9 mouse cellular contexts compared by ENCODE assay signal in genomic region chr10:86295454-86296098, GRCm38 (mm10). TPM values are rescaled to one million over a fixed set of nuclear protein-coding genes. Genes with fewer than 3 reads are reported as not detected.
DNase-seq lines count a peak whose midpoint lies in the region; ATAC-seq and TF ChIP-seq lines count a peak whose summit lies in the region.
"Had no signal": no experiment of that assay in that cellular context is flagged by ENCODE, and none has a peak within 500 bp of the region (broad histone marks: within the 10 kb centered on the region; RNA-seq: fewer than 3 reads in every experiment).

No protein-coding gene starts in this region.

- H3K4me3 ChIP-seq in heart, postnatal 0 days (ENCODE audit: low read depth, low read length) = no peak overlapping the region
- peak overlapping the region; percentile 28 for H3K4me3 ChIP-seq in embryonic facial prominence, embryonic 13.5 days
- no peak overlapping the region for H3K4me3 ChIP-seq in intestine, postnatal 0 days (ENCODE audit: low read depth, low read length)

- WGBS in heart, postnatal 0 days = 39% methylated on average over 13 of the region's 13 CpGs
- 9% methylated on average over 13 of the region's 13 CpGs for WGBS in embryonic facial prominence, embryonic 13.5 days
- 57% methylated on average over 13 of the region's 13 CpGs for WGBS in intestine, postnatal 0 days

- no peak for ATAC-seq in heart, postnatal 0 days (ENCODE audit: insufficient read depth, low read depth)
- peak; percentile 23 for ATAC-seq in embryonic facial prominence, embryonic 13.5 days (ENCODE audit: insufficient number of reproducible peaks, insufficient read depth, low FRiP score, low TSS enrichment, low read depth)
- ATAC-seq in intestine, postnatal 0 days = no peak

- peaks cover 5% of the 10 kb centered on the region for H3K4me1 ChIP-seq in heart, postnatal 0 days (ENCODE audit: control insufficient read depth, insufficient read depth)
- peaks cover 30% of the 10 kb centered on the region for H3K4me1 ChIP-seq in embryonic facial prominence, embryonic 13.5 days
- H3K4me1 ChIP-seq in intestine, postnatal 0 days (replicated peaks; ENCODE audit: control insufficient read depth, insufficient read depth, low read length) = 0 out of 2 replicates have a peak, but pooled peaks cover 4% of the 10 kb centered on the region

- TF ChIP-seq CTCF in heart, postnatal 0 days (IDR thresholded peaks at IDR 0.05; ENCODE audit: low read depth) = no peak
- no peak for TF ChIP-seq CTCF in intestine, postnatal 0 days (IDR thresholded peaks at IDR 0.05; ENCODE audit: low read depth)

- TF ChIP-seq EP300 in heart, postnatal 0 days (IDR thresholded peaks at IDR 0.05; ENCODE audit: low read depth) = no peak

- no peaks in the 10 kb centered on the region for H3K9me3 ChIP-seq in heart, postnatal 0 days (replicated peaks; ENCODE audit: control insufficient read depth, low read length)
- no peaks in the 10 kb centered on the region for H3K9me3 ChIP-seq in embryonic facial prominence, embryonic 13.5 days
- H3K9me3 ChIP-seq in intestine, postnatal 0 days (ENCODE audit: control insufficient read depth) = no peaks in the 10 kb centered on the region

- intact Hi-C loops in heart, postnatal 14 days (cut with DNase I) = loop anchor here (1.0 to 10.0 kb wide), 4 partner anchors 113 to 331 kb away; partner anchors contain the start of gene Fbxo7

- H3K4me2 ChIP-seq in heart, postnatal 0 days (ENCODE audit: low read depth, low read length) = peak overlapping the region; percentile 39
- H3K4me2 ChIP-seq in embryonic facial prominence, embryonic 13.5 days = peak overlapping the region; percentile 65
- H3K4me2 ChIP-seq in intestine, postnatal 0 days (replicated peaks; ENCODE audit: low read depth) = peak overlapping the region; percentile 49

- no peak overlapping the region for H3K27ac ChIP-seq in heart, postnatal 0 days (ENCODE audit: low read depth)
- H3K27ac ChIP-seq in embryonic facial prominence, embryonic 13.5 days = peak overlapping the region; percentile 94
- no peak overlapping the region for H3K27ac ChIP-seq in intestine, postnatal 0 days (ENCODE audit: low read depth, low read length)
- H3K27ac ChIP-seq: macrophage had no signal

- no peaks in the 10 kb centered on the region for H3K36me3 ChIP-seq in heart, postnatal 0 days (replicated peaks; ENCODE audit: control insufficient read depth, insufficient read depth, low read length)
- no peaks in the 10 kb centered on the region for H3K36me3 ChIP-seq in embryonic facial prominence, embryonic 13.5 days
- H3K36me3 ChIP-seq in intestine, postnatal 0 days (ENCODE audit: control insufficient read depth, insufficient read depth) = no peaks in the 10 kb centered on the region

- no peak overlapping the region for H3K9ac ChIP-seq in heart, postnatal 0 days (replicated peaks; ENCODE audit: low read depth, low read length)
- H3K9ac ChIP-seq in embryonic facial prominence, embryonic 13.5 days = peak overlapping the region; percentile 62
- H3K9ac ChIP-seq in intestine, postnatal 0 days (ENCODE audit: low read depth, low read length) = no peak overlapping the region

- 0 out of 2 replicates have a peak, but pooled peaks cover 5% of the 10 kb centered on the region for H3K27me3 ChIP-seq in heart, postnatal 0 days (ENCODE audit: control insufficient read depth, insufficient read depth, low read length)
- H3K27me3 ChIP-seq in embryonic facial prominence, embryonic 13.5 days = no peaks in the 10 kb centered on the region
- H3K27me3 ChIP-seq in intestine, postnatal 0 days (replicated peaks; ENCODE audit: control insufficient read depth, insufficient read depth, low read length) = no peaks in the 10 kb centered on the region

- no peak for DNase-seq in heart, postnatal 0 days (ENCODE audit: low spot score)
- DNase-seq in heart, postnatal 14 days = no peak
- peak; percentile 61 for DNase-seq in neural tube, embryonic 10.5 days (ENCODE audit: extremely low spot score, low spot score)
- DNase-seq in adrenal gland, postnatal 14 days = no peak
- DNase-seq in frontal cortex, postnatal 36 days (ENCODE audit: low spot score in 2 of 2) = no peak
- no peak for DNase-seq in ovary, postnatal 10 days (ENCODE audit: low spot score)

RNA-seq across cellular contexts. Expression of gene Timp3, which starts 4.6 kb away (rescaled TPM):
- 164 and 257 TPM in 2 replicates for total RNA-seq in heart, postnatal 0 days (2014; rRNA removed; ENCODE audit: low replicate concordance)
- 57.0 and 66.0 TPM in 2 replicates for polyA plus RNA-seq in heart, postnatal 0 days (2015; fragmentation: Nextera tagmentation; extraction: Ambion mirVana)
- 100 to 1,000 TPM; 163 to 172 TPM for total RNA-seq in heart, postnatal 14 days (2021)
- 62.7 and 74.0 TPM in 2 replicates for polyA plus RNA-seq in embryonic facial prominence, embryonic 13.5 days (2015; fragmentation: Nextera tagmentation; extraction: Ambion mirVana)
- 24.2 and 29.4 TPM in 2 replicates for polyA plus RNA-seq in intestine, postnatal 0 days (2015; fragmentation: Nextera tagmentation; extraction: Ambion mirVana)
- total RNA-seq in adrenal gland, postnatal 14 days (2021) = 283 and 294 TPM in 2 replicates
